Mouse (Mus musculus) heart, adult 8-10 months (tissue): ENCODE results near the gene Commd4. TPM values are rescaled to one million over a fixed set of nuclear protein-coding genes. Genes with fewer than 3 reads are reported as not detected.
"Not testable (repeated sequence)": the region's sequence is repeated elsewhere in the genome, so short reads cannot be mapped to it uniquely, and the experiment has no call there.

Experiments
- DNase-seq: peaks from one replicate; pipeline ENCODE4 v3.0.0; 2022; ENCODE audit warnings: low spot score
- total RNA-seq, 4 experiments: library from RNA; stranded (reverse); gene quantifications; 2 replicates each; pipeline ENCODE4 v1.2.4; 2022

Commd4 gene
- 10 to 100 TPM; 22.5 to 32.7 (median 29.0) TPM for total RNA-seq

DNA sequence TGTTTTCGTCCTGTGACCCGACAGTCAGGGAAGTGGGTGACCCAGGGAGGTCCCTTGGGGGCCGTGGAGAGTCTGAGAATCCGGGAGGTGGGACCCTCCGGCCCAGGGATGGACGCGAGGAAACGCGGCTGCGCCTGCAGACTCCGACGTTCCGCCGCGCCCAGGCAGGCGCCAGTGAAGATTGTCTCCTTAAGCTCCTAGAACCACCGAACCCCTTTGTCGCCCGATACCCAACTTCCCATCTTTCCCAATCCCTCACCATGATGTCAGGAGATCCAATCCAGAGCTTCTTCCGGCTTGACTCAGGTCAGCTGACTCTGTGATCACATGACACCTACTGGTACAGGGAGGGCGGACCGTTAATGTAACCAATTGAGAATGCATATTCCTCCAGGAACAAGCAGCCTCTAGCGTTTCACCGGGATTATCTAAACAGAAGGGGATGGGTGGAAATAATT lies at the start of gene Commd4:
TSS of gene Commd4 (minus strand) at position 319 of the 458 bp plus-strand sequence.
- peak; percentile 95 for DNase-seq

DNA sequence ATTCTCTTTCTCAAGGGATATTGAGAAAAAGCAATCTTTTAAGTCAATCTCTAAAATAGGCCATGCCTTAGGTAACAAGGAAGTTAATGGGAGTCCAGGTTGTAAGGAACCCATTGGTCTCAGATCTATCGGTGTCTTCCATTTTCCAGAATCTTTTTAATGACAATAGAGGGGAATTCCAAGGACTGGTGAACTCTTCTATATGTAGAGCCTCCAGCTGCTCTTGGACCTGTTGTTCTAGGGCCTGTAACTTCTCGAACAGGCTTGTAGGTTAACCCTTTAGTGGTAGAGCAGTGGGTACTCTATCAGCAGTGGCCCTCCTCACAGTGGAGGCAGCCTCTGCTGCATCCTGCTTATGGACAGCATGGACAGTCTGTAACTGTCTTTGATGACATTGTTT lies 48.8 kb upstream of the Commd4 start:
- DNase-seq: no peak

DNA sequence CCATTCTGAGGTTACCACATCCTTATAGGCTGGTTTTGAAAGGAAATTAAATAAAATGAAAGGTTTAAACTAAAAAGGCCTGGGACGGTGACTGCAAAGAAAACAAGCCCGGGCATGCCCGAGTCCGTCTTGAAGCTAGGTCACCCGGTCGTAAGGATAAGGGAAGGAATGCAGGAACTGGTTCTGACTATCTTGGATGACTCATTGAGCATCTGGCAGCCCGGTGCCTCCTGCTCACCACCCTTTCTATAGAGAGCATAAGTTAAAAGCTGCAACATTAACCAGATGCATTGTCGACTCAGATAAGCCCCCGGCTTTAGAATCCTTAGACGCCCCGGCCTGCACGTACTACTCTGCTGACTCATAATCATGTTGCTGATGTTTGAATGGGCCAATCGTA lies 45.4 kb upstream of the Commd4 start:
- DNase-seq: not testable (repeated sequence)

DNA sequence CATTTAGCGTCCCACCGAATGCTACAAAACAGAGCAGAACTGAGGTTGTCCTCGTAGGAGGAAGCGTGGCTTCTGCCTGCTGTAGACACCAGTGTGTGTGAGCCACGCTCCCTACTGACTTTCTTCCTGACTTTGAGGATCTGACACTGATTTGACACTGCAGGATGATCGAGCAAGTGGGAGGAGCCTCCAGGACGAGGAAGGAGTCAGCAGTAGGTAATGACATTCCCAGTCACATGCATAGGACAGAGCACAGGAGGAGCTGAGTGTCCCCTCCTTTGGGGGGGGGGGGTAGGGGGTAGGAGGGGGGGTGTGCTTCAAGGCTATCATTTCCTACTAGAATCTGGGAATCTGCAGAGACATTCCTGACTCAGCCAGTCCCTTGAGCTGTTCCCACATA lies 44.9 kb upstream of the Commd4 start:
- DNase-seq: no peak

DNA sequence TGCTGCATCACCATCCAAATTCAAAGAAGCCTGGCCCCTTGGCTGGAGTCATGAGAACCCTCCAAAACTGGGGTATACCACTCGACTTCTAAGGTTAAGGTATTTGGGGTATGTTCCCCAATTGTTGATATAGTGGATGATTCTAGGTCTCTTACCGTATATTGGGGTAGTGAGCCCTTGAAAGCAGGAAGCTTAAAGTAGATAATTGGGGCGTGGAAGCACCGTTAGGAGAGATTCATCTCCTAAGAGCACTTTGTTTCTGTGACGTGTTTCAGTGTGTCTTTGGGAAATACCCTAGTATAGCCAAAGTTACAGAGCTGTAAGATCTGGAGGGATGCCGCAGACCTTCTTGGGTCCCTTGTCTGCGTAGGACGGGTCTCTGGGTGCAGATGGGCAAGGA lies 39.3 kb upstream of the Commd4 start:
- DNase-seq: no peak

DNA sequence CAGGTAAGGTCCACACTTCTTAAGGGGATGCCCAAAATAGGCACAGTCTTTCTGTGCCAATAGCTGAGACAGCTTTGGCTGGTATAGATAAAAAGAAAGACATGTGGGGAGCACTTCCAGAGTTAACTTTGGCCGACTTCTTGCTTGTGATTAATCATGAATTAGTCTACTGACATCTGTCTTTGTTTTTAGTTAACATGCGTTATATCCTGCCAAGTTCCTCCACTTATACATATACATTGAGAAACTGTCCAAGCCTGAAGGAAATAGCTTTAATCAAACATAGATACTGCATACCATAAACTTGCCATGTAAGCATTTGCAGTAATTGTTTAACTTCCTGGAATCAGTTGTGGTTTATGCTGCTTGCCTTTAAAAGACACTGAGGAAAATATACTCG lies 38.6 kb upstream of the Commd4 start:
- no peak for DNase-seq

DNA sequence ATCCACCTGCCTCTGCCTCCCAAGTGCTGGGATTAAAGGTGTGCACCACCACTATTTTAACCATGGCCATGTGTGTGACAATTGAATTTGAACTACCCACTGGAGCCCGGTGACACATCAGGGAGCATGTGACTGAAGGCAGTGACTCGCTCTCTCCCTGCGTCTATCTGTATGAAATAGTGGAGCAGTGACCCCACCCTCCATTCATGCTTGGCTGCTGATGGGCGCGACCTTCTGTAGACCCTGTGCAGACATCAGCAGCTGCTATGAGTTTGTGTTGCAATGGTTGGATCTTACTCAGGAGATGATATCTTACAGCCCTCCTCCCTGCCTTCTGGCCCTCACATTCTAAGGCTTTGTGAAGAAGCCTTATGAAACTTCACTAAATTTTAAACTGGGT lies 10.3 kb upstream of the Commd4 start:
- DNase-seq: no peak

DNA sequence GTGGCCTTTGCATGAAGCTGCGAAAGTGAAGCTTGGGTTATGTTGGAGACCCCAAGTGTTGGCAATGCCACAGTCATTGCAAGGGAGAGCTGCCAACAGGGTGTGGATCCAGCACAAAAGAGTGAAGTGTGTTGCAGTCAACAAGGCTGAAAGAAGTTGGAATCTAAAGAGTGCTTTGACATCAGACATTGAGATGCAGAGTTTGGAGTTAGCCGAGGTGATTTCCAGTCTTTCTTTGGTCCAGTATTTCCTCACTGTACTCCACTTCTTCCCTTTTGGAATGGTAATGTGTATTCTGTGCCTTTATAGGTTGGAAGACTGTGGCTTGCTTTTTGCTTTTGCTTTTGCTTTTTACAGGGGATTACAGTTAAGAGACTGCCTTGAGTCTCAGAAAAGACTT lies 8.0 kb upstream of the Commd4 start:
- no peak for DNase-seq

DNA sequence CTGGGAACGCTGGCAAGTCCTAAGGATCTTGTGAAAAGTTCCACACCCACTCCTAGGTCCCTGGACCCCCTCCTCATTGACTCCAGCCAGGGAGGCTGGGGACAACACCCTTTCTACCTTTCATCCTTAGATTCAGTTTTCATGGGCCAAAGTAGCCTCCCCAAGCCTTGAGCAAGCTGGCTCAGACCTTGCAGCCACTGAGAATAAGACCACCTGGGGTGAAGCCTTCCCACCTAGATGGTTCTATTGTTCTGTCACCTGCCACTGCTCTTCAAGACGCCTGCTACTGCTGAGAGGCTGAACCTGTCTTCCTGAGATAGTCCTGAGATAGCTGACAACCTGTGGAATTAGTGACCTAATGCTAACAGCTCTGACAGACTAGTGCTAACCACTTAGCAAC lies 5.0 kb upstream of the Commd4 start:
- no peak for DNase-seq

DNA sequence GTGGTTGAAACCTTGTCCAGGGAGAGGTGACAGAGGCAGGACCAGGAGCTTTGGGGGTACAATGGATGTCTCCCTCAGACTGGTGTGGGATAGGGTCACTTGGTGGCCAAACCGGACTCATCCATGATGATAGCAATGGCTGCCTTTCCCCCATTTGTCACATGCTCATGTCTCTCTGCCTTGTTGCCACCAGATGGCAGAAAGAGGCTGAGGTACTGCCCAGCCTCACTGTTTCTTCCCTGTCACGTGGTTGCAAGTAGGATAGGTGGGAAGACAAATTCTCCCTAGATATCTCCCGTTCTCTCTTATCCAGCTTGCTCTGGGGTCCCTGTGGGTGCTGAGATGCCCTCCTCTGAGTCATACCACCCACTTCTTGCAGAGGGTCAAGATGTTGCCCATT lies 4.4 kb upstream of the Commd4 start:
- no peak for DNase-seq

DNA sequence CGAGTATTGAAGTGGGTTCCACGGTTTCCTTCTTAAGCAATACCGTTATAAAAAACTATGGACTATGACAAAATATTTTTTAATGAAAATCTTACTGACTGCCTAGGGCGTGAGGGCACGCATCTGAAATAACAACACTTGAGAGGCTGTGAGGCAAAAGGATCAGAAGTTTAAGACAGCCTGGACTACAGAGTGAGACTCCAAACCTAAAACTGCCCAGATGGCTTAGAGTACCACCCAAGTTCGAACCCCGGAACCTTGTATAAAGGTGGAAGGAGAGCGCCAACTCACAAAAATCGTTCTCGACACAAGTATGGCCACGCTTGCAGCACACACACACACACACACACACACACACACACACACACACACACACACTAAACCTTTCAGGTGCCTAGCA lies 375 bp upstream of the Commd4 start:
- no peak for DNase-seq

DNA sequence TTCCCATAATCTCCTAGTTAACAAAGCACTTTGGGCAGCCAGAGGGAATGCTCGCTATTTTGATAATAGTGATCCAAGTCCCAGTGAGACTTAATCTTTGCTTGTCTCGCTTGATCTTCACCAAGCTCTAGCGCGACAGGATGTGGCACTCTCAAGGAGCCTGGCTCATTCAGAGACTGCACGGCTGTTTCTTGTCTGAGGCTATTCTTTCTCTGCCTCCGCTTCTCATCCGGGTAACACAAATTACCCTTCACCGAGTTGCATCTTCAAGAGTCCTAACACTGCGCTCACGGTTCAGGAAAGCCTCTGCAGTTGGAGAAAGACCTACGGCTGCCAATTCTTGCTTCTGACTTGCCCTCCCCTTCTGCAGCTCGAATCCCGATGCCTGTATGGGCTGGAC lies 632 bp downstream of the Commd4 start:
- DNase-seq: no peak

DNA sequence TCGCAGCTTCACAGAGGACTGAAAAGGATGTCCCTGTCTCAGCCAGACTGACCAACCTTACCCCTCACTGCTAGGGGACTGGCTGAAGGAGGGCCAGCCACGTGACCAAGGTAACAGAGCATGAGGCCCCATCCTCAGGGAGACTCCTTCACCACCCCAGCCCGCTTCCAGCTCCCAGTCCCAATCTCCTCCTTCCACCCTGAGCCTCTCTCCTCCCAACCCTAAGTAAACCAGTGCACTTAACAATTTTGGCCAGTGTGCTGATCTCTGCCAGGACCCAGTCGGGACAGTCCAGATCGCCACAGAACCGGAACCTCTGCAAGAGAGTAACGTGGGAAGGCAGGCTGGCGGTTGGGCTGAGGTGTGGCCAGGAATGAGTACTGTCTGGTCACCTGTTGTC lies 1.3 kb downstream of the Commd4 start:
- no peak for DNase-seq

DNA sequence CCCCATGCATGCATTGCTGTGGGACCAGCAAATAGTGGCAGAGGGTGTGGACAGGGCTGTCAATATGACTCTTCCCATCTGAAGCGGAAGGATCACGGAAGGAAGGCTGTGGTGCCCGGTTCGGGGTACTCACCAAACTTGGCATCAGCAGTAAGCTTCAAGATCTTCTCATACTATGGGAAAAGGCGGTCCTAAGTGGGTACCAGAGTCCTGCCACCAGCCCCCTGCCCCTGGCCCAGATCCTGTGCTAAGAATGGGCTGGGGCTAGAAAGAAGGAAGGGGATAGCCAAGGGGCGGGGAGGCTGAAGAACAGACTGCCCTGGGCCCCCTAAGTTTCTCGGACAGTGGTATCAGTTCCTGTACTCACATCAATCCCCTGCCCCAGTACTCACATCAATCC lies 1.7 kb downstream of the Commd4 start:
- DNase-seq: no peak

DNA sequence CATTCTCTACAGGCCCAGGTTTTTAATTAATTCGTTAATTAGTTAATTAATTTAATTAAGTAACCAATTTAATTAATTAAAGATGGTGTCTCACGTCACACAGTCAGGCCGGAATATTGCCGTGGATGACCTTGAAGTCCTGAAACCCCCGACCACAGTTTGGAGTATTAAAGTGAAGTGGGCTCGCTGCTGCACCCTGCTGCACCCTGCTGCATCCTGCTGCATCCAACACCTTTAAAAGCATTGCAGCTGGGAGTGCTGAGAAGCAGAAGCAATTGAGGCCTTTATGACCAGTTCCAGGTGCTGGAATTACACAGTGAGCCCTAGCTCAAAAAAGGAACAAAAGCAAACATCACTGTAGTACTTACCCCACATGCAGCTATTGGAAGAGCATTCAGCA lies 5.8 kb downstream of the Commd4 start:
- no peak for DNase-seq

DNA sequence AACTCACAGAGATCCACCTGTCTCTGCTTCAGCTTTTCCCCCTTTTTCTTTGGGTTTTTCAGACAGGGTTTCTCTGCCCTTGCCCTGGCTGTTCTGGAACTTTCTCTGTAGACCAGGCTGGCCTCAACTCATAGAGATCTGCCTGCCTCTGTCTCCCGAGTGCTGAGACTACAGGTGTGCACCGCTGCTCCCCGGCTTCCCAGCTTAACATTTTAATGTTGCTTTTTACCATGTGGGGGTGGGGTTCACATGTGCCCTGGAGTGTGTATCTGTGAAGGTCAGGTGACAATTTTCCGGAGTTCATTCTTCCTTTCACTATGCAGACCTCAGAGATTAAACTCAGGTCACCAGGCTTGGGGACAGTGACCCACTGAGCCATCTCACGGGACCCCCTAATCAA lies 7.9 kb downstream of the Commd4 start:
- no peak for DNase-seq

DNA sequence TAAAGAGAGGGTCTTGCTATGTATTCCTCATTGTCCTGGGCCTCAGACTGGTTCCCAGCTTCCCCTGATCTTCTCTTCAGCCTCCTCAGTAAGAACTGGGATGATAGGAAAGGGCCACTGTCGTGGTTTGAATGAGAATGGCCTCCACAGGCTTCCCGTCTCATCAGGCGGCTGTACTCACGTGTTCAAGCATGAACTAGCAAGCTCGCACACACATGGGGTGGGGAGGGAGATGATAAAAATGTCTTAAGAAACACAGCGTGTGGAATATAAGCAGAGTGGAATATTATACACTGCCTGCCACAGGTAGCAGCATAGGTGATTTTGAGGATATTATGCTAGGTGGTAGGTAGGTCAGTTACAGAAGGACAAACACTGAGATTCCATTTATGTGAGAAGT lies 9.1 kb downstream of the Commd4 start:
- DNase-seq: no peak

DNA sequence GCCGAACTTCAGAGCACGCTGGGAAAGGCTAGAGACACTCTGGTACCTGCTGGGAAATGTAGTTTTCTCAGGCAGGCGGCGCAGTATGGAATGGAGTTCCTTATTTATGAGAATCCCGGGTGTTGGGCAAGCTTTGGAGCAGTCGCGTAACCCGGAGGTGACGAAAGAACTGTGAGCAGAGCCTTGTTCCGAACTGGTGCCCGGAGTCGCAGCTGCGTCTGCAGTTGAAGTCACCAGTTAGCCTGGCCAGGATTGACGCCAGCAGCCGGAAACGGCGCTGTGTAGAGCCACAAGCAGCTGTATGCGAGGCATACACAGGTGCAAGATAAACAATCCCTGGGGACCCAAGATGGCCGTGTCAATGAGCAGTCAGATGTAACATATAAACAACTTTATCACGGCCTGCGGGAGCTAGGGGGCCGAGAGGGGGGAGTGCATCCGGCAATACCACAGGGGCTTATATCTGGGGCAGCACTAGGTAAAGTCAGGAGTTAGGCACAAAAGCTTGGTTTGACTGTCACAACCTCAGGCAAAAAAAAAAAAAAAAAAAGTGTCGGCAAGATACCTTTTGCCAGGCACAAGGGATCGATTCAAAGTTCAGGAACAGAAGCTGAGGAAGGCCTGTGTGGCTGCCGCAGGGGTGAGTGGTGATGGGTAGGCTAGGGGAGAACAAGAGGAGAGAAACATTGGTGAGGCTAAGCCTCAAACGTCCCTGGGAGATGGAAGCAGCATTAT lies 9.8 kb downstream of the Commd4 start, which contains the start of gene Neil1:
TSS of gene Neil1 (minus strand) at position 162 of the 735 bp plus-strand sequence.
- peak; percentile 91 for DNase-seq

DNA sequence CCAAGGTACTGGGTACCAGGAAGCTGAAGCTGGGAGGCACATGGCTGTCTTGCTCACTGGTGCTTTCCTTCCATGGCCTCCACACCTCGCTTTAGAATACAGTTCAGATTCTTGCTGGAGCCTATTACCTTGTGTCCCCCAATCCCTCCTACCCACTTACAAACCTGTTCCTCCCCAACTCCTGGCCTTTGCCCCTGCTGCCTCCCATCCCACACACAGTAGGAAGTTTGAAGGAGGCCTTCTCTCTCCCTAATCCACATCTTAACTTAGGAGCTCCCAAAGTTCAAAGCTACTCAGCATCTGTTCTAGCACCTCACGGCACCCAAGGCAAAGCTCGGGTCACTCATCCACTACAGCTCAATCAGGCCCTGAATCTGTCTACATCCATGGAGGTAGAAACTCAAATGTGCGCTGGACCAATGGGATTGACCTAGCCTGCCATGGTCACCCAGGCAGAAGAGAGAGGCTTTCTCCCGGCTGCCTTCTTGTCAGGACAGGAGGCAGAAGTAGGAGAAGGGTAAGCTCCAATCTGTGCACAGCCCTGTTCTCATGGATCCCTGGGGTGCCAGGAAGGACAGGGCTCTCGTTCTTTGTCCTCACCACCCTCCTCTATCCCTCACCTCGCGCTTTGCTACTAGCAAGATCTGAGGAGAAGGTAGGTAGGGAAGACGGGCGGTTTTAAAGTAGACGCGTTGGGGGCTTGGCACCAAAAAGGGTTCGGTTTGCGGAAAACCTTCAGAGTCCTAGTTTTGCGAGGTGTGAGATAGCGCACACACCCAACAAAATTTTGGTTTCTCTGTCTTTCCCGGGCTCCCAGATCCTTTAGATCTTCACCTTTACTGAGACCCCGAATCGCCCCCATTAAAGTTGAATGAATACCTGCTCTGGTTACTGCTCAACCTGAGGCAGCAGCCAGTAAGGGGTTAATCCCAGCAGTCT lies 10.7 kb downstream of the Commd4 start:
- DNase-seq: peak; percentile 20

DNA sequence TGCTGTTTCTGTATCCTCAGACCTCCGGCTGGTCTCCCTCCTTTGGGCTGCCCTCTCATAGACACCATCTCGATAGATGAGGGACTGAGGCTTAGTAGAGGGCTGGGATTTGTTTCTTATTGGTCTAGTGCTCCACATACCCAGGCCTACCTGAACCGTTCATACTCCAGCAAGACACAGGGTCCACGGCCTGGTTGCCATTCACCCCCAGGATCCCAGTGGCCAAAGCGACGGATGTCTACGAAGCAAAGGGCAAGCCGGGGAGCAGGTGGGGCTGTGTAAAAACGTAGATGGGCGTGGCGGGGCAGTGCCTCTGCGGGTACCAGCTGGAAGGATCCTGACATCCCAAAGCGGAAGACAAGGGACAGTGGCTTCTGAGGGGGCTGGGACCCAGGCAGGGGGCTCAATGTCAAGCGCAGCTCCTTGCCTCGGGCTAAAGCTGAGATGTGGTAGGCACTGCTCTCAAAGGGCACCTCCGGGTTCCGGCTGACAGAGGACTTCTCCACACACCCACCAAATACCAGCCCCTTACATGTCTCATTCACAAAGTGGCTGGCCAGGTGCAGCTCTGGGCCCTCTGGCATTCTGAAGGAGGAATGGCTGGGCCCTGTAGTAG lies 11.6 kb downstream of the Commd4 start:
- DNase-seq: no peak

DNA sequence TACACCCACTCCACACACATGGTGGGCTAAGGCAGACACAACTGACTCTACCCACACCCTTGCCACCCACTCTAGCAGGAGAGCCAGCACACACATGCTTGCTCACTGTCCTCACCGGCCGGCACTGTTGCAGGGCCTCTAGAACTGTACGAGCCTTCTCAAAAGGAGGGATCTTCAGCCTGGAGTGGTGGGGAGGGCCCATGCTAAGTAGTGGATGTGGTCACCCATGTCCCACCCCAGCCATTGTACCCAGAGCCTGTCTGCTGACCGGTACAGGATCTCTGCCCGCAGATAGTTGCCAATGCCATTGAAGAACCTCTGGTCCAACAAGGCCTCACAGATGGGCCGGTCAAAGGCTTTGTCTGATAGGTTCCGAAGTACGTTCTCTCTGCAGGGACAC lies 13.3 kb downstream of the Commd4 start:
- no peak for DNase-seq

DNA sequence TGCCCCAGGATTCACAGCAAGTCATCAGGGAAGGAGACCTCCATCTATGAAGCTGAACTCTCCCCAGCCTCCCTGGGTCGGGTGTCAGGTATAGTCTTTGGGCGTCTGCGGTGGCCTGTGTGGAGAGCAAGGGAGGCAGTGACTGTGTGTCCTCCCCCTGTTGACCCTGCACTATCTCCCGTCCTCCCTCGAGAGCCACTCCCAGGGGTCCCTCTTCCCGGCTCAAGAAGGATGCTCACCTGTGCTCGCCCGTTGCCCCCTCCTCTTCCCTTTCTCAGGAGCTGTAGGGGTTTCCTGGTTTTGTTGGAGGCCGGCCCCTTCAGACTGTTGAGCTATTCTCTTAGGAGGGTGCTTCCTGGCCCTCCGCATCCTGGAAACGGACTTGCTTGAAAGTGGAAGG lies 14.9 kb downstream of the Commd4 start:
- DNase-seq: no peak
